Mouse (Mus musculus): ENCODE results near the gene Olfr814.
"Not testable (repeated sequence)": the region's sequence is repeated elsewhere in the genome, so short reads cannot be mapped to it uniquely, and the experiment has no call there.

Olfr814 gene

GRCm38 (mm10) chr10:129879751-129880150, at the start of gene Olfr814:
Gene Olfr814, minus strand, starts transcription at chr10:129879851.
- in situ Hi-C loops (cut with MboI, MseI) = not testable (repeated sequence)

- in situ Hi-C loops (cut with MboI, MseI) = no loop called here
Measured at GRCm38 (mm10) chr10:129915497-129915896, 35.8 kb upstream of the Olfr814 start, which contains the start of gene Olfr816. Gene Olfr816, minus strand, starts transcription at chr10:129915597.

DNA sequence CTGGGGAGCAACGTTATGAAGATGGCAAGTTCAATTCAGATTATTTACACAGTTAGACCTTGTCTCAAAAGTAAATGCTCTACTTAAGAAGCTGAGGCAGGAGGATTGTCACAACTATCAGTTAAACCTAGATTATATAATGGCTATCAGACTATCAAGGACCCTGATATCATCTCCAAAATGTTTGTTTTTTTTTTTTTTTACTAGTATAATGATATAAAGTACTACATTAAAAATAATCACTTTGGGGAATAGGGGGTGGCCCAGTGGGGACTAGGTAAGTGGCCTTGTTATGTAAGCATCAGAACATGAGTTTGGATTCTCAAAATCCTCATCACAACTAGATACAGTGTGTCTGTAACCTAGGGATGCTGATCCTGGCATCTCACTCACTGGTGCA, 26.1 kb upstream of the Olfr814 start, which contains the start of gene Olfr815:
Olfr815 (minus strand) TSS at position 101 of the 400 bp plus-strand sequence.
- in situ Hi-C loops (cut with MboI, MseI) = not testable (repeated sequence)

DNA sequence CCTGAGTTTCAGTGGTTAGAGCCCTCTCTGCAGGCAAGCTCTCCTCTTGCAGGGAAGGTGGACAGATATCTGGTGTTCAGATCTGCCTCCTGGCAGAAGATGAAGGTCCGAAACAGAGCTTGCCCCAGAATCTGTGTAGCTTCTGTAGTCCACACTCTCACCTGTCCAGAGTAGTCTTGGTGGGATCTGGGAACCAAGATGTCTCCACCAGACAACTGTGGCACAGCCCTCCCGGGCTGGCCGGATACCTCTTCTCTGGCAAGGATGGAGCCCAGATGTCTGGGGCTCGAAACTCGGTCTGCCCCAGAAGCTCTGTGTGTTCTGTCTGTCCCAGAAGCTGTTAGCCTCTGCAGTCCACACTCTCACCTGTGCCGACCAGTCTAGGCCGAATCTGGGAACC, 6.3 kb upstream of the Olfr814 start:
- in situ Hi-C loops (cut with MboI, MseI) = no loop called here

GRCm38 (mm10) chr10:129885496-129885895, 5.8 kb upstream of the Olfr814 start:
- in situ Hi-C loops (cut with MboI, MseI) = not testable (repeated sequence)

DNA sequence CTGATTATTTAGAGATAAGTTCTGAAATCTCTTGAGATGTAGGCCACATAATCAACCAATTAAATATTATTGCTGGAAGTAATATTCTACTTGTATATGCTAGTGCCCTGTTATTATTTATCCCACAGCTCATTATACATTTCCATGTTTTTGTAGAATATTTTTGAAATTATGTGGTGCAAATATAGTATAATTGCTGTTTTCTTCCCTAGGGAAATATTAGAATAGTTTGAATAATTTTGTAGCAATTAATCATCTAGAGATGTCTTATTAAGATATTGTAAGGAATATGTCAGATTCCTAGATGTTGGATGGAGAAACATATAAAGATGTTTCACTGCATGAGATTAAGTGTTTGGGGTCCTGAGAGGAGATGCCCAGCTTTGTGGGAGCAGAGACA, 24.6 kb downstream of the Olfr814 start, which contains the start of gene Olfr813:
Olfr813 (plus strand) TSS at position 301 of the 400 bp plus-strand sequence.
- in situ Hi-C loops (cut with MboI, MseI) = no loop called here

DNA sequence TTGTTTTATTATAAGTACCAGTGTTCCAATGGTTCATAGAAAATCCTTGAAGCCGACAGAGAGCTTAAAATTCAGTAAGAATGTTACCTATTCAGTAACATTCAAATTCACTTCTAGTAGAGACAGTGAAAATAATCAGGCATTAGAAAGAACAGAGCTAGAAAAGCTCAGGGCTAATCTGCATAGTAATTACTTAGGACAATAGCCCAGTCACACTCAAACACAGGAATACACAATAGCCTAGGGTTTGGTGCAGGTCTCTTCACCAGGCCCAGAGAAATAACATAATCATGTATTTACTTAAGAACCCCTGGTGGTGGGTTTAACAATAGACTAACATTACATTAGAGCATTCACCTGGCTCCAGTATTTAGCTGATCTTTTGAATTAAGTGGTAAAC, 32.3 kb downstream of the Olfr814 start:
- in situ Hi-C loops (cut with MboI, MseI) = no loop called here

GRCm38 (mm10) chr10:129845994-129846393, 33.7 kb downstream of the Olfr814 start, which contains the start of gene Olfr812:
Gene Olfr812, minus strand, starts transcription at chr10:129846094.
- in situ Hi-C loops (cut with MboI, MseI) = no loop called here

Measured in T-helper 2 cell (primary cell).